Mouse (Mus musculus): ENCODE measurements around the gene Mpdu1. TPM values are rescaled to one million over a fixed set of nuclear protein-coding genes. Genes with fewer than 3 reads are reported as not detected.
A peak's percentile ranks its signal among the peaks of the same experiment; 100 is the strongest.
"Not testable (repeated sequence)": the region's sequence is repeated elsewhere in the genome, so short reads cannot be mapped to it uniquely, and the experiment has no call there.

Gene Mpdu1
- polyA plus RNA-seq, 1 experiment, result 42.5 TPM

GRCm38 (mm10) chr11:69628286-69628685, 34.2 kb downstream of the Mpdu1 start:
- Histone ChIP-seq H3K36me3 (ENCODE audit: control insufficient read depth, insufficient read depth, low read length) (no peaks in the 10 kb centered on the region), H3K27me3 (ENCODE audit: control insufficient read depth, insufficient read depth, low read length) (no peaks in the 10 kb centered on the region), H3K4me3 (ENCODE audit: control insufficient read depth, low read depth, low read length) (no peak overlapping the region), H3K4me1 (ENCODE audit: control insufficient read depth, insufficient read depth, low read length) (peaks cover under 1% of the 10 kb centered on the region), H3K27ac (ENCODE audit: control insufficient read depth, insufficient read depth, low read depth, low read length) (no peak overlapping the region)
- peak; percentile 95; the same call in 1 of the 2 replicates for TF ChIP-seq CTCF (IDR thresholded peaks at IDR 0.05; ENCODE audit: control insufficient read depth, insufficient read depth, insufficient replicate concordance, low read depth, low read length)
- TF ChIP-seq POLR2A (IDR thresholded peaks at IDR 0.05; ENCODE audit: control insufficient read depth, low read depth, low read length), result no peak

- not testable (repeated sequence) for H3K27me3 ChIP-seq (ENCODE audit: control insufficient read depth, insufficient read depth, low read length); H3K4me3 ChIP-seq (ENCODE audit: control insufficient read depth, low read depth, low read length); H3K36me3 ChIP-seq (ENCODE audit: control insufficient read depth, insufficient read depth, low read length); H3K27ac ChIP-seq (ENCODE audit: control insufficient read depth, insufficient read depth, low read depth, low read length)
- H3K4me1 ChIP-seq (ENCODE audit: control insufficient read depth, insufficient read depth, low read length), result peaks cover 16% of the 10 kb centered on the region
Observed at GRCm38 (mm10) chr11:69624339-69624738, 38.1 kb downstream of the Mpdu1 start.

- TF ChIP-seq POLR2A (IDR thresholded peaks at IDR 0.05; ENCODE audit: control insufficient read depth, low read depth, low read length), result no peak
- TF ChIP-seq CTCF (IDR thresholded peaks at IDR 0.05; ENCODE audit: control insufficient read depth, insufficient read depth, insufficient replicate concordance, low read depth, low read length), result no peak
- peaks cover 16% of the 10 kb centered on the region for H3K4me1 ChIP-seq (ENCODE audit: control insufficient read depth, insufficient read depth, low read length)
- H3K36me3 ChIP-seq (ENCODE audit: control insufficient read depth, insufficient read depth, low read length), result no peaks in the 10 kb centered on the region
- H3K27me3 ChIP-seq (ENCODE audit: control insufficient read depth, insufficient read depth, low read length), result no peaks in the 10 kb centered on the region
- H3K4me3 ChIP-seq (ENCODE audit: control insufficient read depth, low read depth, low read length), result peak overlapping the region; percentile 88; the same call in 1 of the 2 replicates
- H3K27ac ChIP-seq (ENCODE audit: control insufficient read depth, insufficient read depth, low read depth, low read length), result peak overlapping the region; percentile 84
Observed at GRCm38 (mm10) chr11:69623006-69623405, 39.4 kb downstream of the Mpdu1 start.

- TF ChIP-seq CTCF (IDR thresholded peaks at IDR 0.05; ENCODE audit: control insufficient read depth, insufficient read depth, insufficient replicate concordance, low read depth, low read length) (no peak), POLR2A (IDR thresholded peaks at IDR 0.05; ENCODE audit: control insufficient read depth, low read depth, low read length) (no peak)
- H3K27ac ChIP-seq (ENCODE audit: control insufficient read depth, insufficient read depth, low read depth, low read length), result peak overlapping the region; percentile 84
- peak overlapping the region; percentile 88 for H3K4me3 ChIP-seq (ENCODE audit: control insufficient read depth, low read depth, low read length)
- no peaks in the 10 kb centered on the region for H3K36me3 ChIP-seq (ENCODE audit: control insufficient read depth, insufficient read depth, low read length)
- no peaks in the 10 kb centered on the region for H3K27me3 ChIP-seq (ENCODE audit: control insufficient read depth, insufficient read depth, low read length)
- H3K4me1 ChIP-seq (ENCODE audit: control insufficient read depth, insufficient read depth, low read length), result peaks cover 16% of the 10 kb centered on the region
Observed at GRCm38 (mm10) chr11:69622406-69622805, 40.0 kb downstream of the Mpdu1 start.

GRCm38 (mm10) chr11:69621571-69622268, 40.7 kb downstream of the Mpdu1 start, which contains the start of gene Sat2:
Gene Sat2 (plus strand): TSS chr11:69622024.
- Histone ChIP-seq H3K27me3 (ENCODE audit: control insufficient read depth, insufficient read depth, low read length) (no peaks in the 10 kb centered on the region), H3K4me3 (ENCODE audit: control insufficient read depth, low read depth, low read length) (peak within 1 kb of the TSS; percentile 88), H3K27ac (ENCODE audit: control insufficient read depth, insufficient read depth, low read depth, low read length) (peak within 1 kb of the TSS; percentile 84), H3K4me1 (ENCODE audit: control insufficient read depth, insufficient read depth, low read length) (peaks cover 16% of the 10 kb centered on the region), H3K36me3 (ENCODE audit: control insufficient read depth, insufficient read depth, low read length) (no peaks in the 10 kb centered on the region)
- 0 out of 2 replicates have a peak, but pooled peaks have one; percentile 19 for TF ChIP-seq POLR2A (IDR thresholded peaks at IDR 0.05; ENCODE audit: control insufficient read depth, low read depth, low read length)
- TF ChIP-seq CTCF (IDR thresholded peaks at IDR 0.05; ENCODE audit: control insufficient read depth, insufficient read depth, insufficient replicate concordance, low read depth, low read length), result no peak

- Histone ChIP-seq H3K4me3 (ENCODE audit: control insufficient read depth, low read depth, low read length) (no peak overlapping the region), H3K27ac (ENCODE audit: control insufficient read depth, insufficient read depth, low read depth, low read length) (no peak overlapping the region; the same call in 1 of the 2 replicates), H3K36me3 (ENCODE audit: control insufficient read depth, insufficient read depth, low read length) (no peaks in the 10 kb centered on the region), H3K4me1 (ENCODE audit: control insufficient read depth, insufficient read depth, low read length) (peaks cover 16% of the 10 kb centered on the region), H3K27me3 (ENCODE audit: control insufficient read depth, insufficient read depth, low read length) (no peaks in the 10 kb centered on the region)
- TF ChIP-seq POLR2A (IDR thresholded peaks at IDR 0.05; ENCODE audit: control insufficient read depth, low read depth, low read length), result no peak
- TF ChIP-seq CTCF (IDR thresholded peaks at IDR 0.05; ENCODE audit: control insufficient read depth, insufficient read depth, insufficient replicate concordance, low read depth, low read length), result no peak
Observed at GRCm38 (mm10) chr11:69620394-69621081, 41.9 kb downstream of the Mpdu1 start.

- Histone ChIP-seq H3K4me1 (ENCODE audit: control insufficient read depth, insufficient read depth, low read length) (peaks cover 24% of the 10 kb centered on the region), H3K4me3 (ENCODE audit: control insufficient read depth, low read depth, low read length) (no peak within 1 kb of the TSS), H3K27me3 (ENCODE audit: control insufficient read depth, insufficient read depth, low read length) (no peaks in the 10 kb centered on the region), H3K36me3 (ENCODE audit: control insufficient read depth, insufficient read depth, low read length) (no peaks in the 10 kb centered on the region), H3K27ac (ENCODE audit: control insufficient read depth, insufficient read depth, low read depth, low read length) (peak within 1 kb of the TSS; percentile 44)
- no peak for TF ChIP-seq POLR2A (IDR thresholded peaks at IDR 0.05; ENCODE audit: control insufficient read depth, low read depth, low read length)
Observed at GRCm38 (mm10) chr11:69617805-69618204, 44.6 kb downstream of the Mpdu1 start, which contains the start of gene Shbg. Gene Shbg (minus strand): TSS chr11:69617905.

Data from testis, adult 2 months (tissue).